Mouse (Mus musculus): Measurements from ENCODE around the gene Ephb4. TPM values are rescaled to one million over a fixed set of nuclear protein-coding genes. Genes with fewer than 3 reads are reported as not detected.

The Ephb4 gene
- total and polyA plus RNA-seq, 3 experiments: 0.08 to 0.12 TPM; not detected in 1

DNA sequence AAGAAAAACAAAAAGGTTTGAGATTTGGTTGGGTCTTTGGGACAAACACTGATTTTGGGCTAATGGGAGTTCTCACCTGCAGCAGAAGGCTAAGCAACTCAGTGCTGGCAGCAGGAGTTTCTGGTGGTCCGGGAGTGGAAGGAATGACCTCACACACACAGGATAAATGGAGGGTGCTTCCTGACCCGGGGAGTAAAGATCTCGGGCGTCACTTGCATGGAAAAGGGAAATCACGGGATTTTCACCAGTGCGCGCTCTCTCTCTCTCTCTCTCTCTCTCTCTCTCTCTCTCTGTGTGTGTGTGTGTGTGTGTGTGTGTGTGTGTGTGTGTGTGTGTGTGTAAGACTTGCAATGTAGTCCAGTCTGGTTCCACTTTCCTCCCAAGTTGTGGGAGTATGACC, 2.1 kb upstream of the Ephb4 start:
- DNase-seq (ENCODE audit: low read depth, low spot score): no peak
- Histone ChIP-seq H3K4me3 (ENCODE audit: control insufficient read depth in 1 of 2, insufficient read depth in 1 of 2, low read depth in 2 of 2, low read length in 2 of 2) (no peak overlapping the region), H3K9me3 (replicated peaks; ENCODE audit: insufficient read depth, low read length) (no peaks in the 10 kb centered on the region), H3K9ac (ENCODE audit: control insufficient read depth, low read depth, low read length, poor library complexity, severe bottlenecking) (no peak overlapping the region), H3K27ac (ENCODE audit: control insufficient read depth, low read depth, low read length) (no peak overlapping the region), H3K4me1 (ENCODE audit: control insufficient read depth in 1 of 2, insufficient read depth in 2 of 2, low read length in 2 of 2) (peaks cover 0 to 3% of the 10 kb centered on the region in 2 experiments; a peak in 2 of 4 replicates), H3K79me2 (ENCODE audit: control insufficient read depth, insufficient read depth, low read length, poor library complexity) (no peaks in the 10 kb centered on the region), H3K36me3 (ENCODE audit: control insufficient read depth in 1 of 2, insufficient read depth in 2 of 2, low read length in 2 of 2) (no peaks in the 10 kb centered on the region; a peak in 1 of 4 replicates), H3K27me3 (ENCODE audit: control insufficient read depth in 1 of 2, insufficient read depth in 2 of 2, low read length in 2 of 2) (0 out of 4 replicates have a peak, but pooled peaks cover 0 to 2% of the 10 kb centered on the region in 2 experiments)
- no peak for TF ChIP-seq CTCF (IDR thresholded peaks at IDR 0.05 in 2 of 3, conservative IDR thresholded peaks at IDR 0.05 in 1 of 3; ENCODE audit: control insufficient read depth in 1 of 3, insufficient read depth in 1 of 3, low read depth in 2 of 3, low read length in 3 of 3, poor library complexity in 1 of 3, severe bottlenecking in 1 of 3)
- TF ChIP-seq RCOR1 (IDR thresholded peaks at IDR 0.05; ENCODE audit: low read depth, low read length): no peak
- no peak for TF ChIP-seq GATA1 (IDR thresholded peaks at IDR 0.05; ENCODE audit: low read depth, low read length)
- no peak for TF ChIP-seq ZNF384 (IDR thresholded peaks at IDR 0.05; ENCODE audit: low read depth, low read length)
- TF ChIP-seq BHLHE40 (IDR thresholded peaks at IDR 0.05; ENCODE audit: borderline replicate concordance, low read depth, low read length): no peak

- H3K9me3 ChIP-seq (replicated peaks; ENCODE audit: insufficient read depth, low read length): no peaks in the 10 kb centered on the region
- 0 out of 4 replicates have a peak, but pooled peaks cover 0 to 2% of the 10 kb centered on the region in 2 experiments for H3K27me3 ChIP-seq (ENCODE audit: control insufficient read depth in 1 of 2, insufficient read depth in 2 of 2, low read length in 2 of 2)
- H3K27ac ChIP-seq (ENCODE audit: control insufficient read depth, low read depth, low read length): no peak overlapping the region
- no peak for TF ChIP-seq MYB (IDR thresholded peaks at IDR 0.05; ENCODE audit: low read depth, low read length)
- no peak for TF ChIP-seq CTCF (IDR thresholded peaks at IDR 0.05 in 2 of 3, conservative IDR thresholded peaks at IDR 0.05 in 1 of 3; ENCODE audit: control insufficient read depth in 1 of 3, insufficient read depth in 1 of 3, low read depth in 2 of 3, low read length in 3 of 3, poor library complexity in 1 of 3, severe bottlenecking in 1 of 3)
- H3K79me2 ChIP-seq (ENCODE audit: control insufficient read depth, insufficient read depth, low read length, poor library complexity): no peaks in the 10 kb centered on the region
- peaks cover 0 to 3% of the 10 kb centered on the region in 2 experiments; a peak in 2 of 4 replicates for H3K4me1 ChIP-seq (ENCODE audit: control insufficient read depth in 1 of 2, insufficient read depth in 2 of 2, low read length in 2 of 2)
- DNase-seq (ENCODE audit: low read depth, low spot score): no peak
- no peak overlapping the region for H3K9ac ChIP-seq (ENCODE audit: control insufficient read depth, low read depth, low read length, poor library complexity, severe bottlenecking)
- no peaks in the 10 kb centered on the region; a peak in 1 of 4 replicates for H3K36me3 ChIP-seq (ENCODE audit: control insufficient read depth in 1 of 2, insufficient read depth in 2 of 2, low read length in 2 of 2)
- H3K4me3 ChIP-seq (ENCODE audit: control insufficient read depth in 1 of 2, insufficient read depth in 1 of 2, low read depth in 2 of 2, low read length in 2 of 2): no peak overlapping the region
Measured at GRCm38 (mm10) chr5:137348482-137349383, 1.2 kb upstream of the Ephb4 start.

DNA sequence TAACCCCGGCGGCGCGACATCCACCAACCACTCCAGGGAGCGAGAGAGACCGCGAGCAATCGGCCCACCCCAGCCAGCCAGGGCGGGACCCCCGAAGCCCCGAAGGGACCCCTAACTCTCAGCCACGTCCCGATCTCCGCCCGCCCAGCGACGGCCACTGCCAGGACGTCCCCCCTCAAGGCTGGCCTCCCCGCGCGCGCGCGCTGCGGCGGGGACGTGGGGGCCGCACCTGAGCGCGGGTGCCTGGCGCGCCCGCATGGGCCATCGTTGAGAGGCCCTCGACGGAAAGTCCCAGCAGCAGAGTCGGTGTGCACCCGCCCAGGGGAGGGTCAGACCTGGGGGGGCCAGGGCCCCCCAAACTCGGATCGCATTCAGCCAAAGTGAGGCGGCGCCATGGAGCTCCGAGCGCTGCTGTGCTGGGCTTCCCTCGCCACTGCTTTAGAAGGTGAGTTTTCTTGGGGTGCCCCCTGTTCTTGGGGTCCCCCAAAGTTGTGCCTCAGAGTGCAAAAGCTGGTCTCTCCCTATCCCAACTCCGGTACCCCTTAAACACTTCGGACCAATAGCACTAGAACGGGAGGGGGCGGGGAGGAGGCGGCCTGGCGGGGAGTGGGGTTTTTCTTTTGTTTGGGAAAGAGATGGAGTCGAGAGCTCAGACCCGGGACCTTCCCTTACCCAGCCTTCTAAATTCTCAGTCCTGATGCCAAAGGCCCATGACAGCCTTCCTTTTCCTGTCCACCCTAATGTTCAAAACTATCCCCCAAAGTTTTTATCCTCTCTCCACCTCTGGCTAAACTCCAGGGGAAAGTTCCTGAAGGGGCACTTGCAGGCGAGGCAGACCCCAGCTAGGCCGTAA, 522 bp downstream of the Ephb4 start:
- peaks cover 0 to 3% of the 10 kb centered on the region in 2 experiments; a peak in 2 of 4 replicates for H3K4me1 ChIP-seq (ENCODE audit: control insufficient read depth in 1 of 2, insufficient read depth in 2 of 2, low read length in 2 of 2)
- peaks cover 2% of the 10 kb centered on the region in 2 experiments; a peak in 2 of 4 replicates for H3K27me3 ChIP-seq (ENCODE audit: control insufficient read depth in 1 of 2, insufficient read depth in 2 of 2, low read length in 2 of 2)
- DNase-seq (ENCODE audit: low read depth, low spot score): no peak
- H3K79me2 ChIP-seq (ENCODE audit: control insufficient read depth, insufficient read depth, low read length, poor library complexity): no peaks in the 10 kb centered on the region
- no peak overlapping the region for H3K9ac ChIP-seq (ENCODE audit: control insufficient read depth, low read depth, low read length, poor library complexity, severe bottlenecking)
- no peak overlapping the region for H3K4me3 ChIP-seq (ENCODE audit: control insufficient read depth in 1 of 2, insufficient read depth in 1 of 2, low read depth in 2 of 2, low read length in 2 of 2)
- no peak overlapping the region for H3K27ac ChIP-seq (ENCODE audit: control insufficient read depth, low read depth, low read length)
- H3K36me3 ChIP-seq (ENCODE audit: control insufficient read depth in 1 of 2, insufficient read depth in 2 of 2, low read length in 2 of 2): no peaks in the 10 kb centered on the region; a peak in 1 of 4 replicates
- no peak for TF ChIP-seq MAZ (IDR thresholded peaks at IDR 0.05; ENCODE audit: low read depth, low read length)
- H3K9me3 ChIP-seq (replicated peaks; ENCODE audit: insufficient read depth, low read length): no peaks in the 10 kb centered on the region

Data from MEL (cell line).